Mouse (Mus musculus): Measurements from ENCODE around the gene St7. TPM values are rescaled to one million over a fixed set of nuclear protein-coding genes. Genes with fewer than 3 reads are reported as not detected.

Gene St7
- polyA plus RNA-seq, 1 experiment = 8.4 TPM

DNA sequence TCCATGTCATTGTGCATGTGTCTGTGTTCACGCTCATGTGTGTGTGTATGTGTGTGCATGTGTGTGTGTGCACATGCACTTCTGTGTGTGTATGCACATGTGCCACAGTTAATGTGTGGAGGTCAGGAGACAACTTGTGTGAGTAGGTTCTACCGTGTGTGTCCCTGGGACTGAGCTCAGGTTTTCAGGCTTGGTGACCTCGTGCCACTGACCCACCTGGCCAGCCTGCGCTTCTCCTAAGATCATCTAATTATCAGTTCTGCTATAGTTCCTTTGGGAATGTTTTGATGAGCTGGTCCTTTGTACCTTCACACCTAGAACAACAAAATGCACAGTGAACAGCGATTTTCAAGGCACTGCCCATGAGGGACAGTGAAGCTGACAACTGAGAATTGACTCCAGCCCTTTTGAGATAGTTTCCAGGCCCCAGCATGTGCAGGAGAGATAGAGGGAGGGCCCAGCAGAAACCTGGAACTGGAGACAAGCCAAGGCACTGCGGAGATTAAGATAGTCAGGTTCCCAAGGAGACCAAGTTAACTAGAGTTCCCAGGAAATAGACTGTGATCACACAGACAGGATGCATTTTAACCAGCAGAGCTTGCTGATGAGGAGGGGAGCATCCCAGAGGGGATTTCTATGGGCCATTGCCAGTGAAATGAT is 12.3 kb upstream of the St7 start:
- H3K79me2 ChIP-seq (ENCODE audit: control insufficient read depth, insufficient read depth) = no peaks in the 10 kb centered on the region
- H3K36me3 ChIP-seq (ENCODE audit: control insufficient read depth, insufficient read depth) = no peaks in the 10 kb centered on the region
- H3K79me3 ChIP-seq (ENCODE audit: low read depth) = no peaks in the 10 kb centered on the region
- no peak for TF ChIP-seq MAX (IDR thresholded peaks at IDR 0.05)
- H3ac ChIP-seq (ENCODE audit: control insufficient read depth, insufficient read length, low read depth) = no peak overlapping the region
- no peak overlapping the region for H3K4me3 ChIP-seq (ENCODE audit: insufficient read depth, poor library complexity, severe bottlenecking)
- H3K27me3 ChIP-seq (ENCODE audit: control insufficient read depth, insufficient read depth, insufficient read length) = no peaks in the 10 kb centered on the region

- H3K27me3 ChIP-seq (ENCODE audit: control insufficient read depth, insufficient read depth, insufficient read length) = no peaks in the 10 kb centered on the region
- no peaks in the 10 kb centered on the region for H3K36me3 ChIP-seq (ENCODE audit: control insufficient read depth, insufficient read depth)
- no peaks in the 10 kb centered on the region for H3K79me3 ChIP-seq (ENCODE audit: low read depth)
- no peaks in the 10 kb centered on the region for H3K79me2 ChIP-seq (ENCODE audit: control insufficient read depth, insufficient read depth)
- no peak overlapping the region for H3K4me3 ChIP-seq (ENCODE audit: insufficient read depth, poor library complexity, severe bottlenecking)
- TF ChIP-seq CTCF (IDR thresholded peaks at IDR 0.05; ENCODE audit: control insufficient read depth, insufficient read depth, insufficient read length) (no peak), MYOG (IDR thresholded peaks at IDR 0.05; ENCODE audit: control insufficient read depth, extremely low read depth, insufficient read length) (no peak), MAX (IDR thresholded peaks at IDR 0.05) (no peak), CEBPB (IDR thresholded peaks at IDR 0.05; ENCODE audit: low read depth) (no peak), USF1 (IDR thresholded peaks at IDR 0.05; ENCODE audit: low read depth) (no peak), MYOD1 (IDR thresholded peaks at IDR 0.05; ENCODE audit: control insufficient read depth, insufficient read length, low read depth) (no peak), FOSL1 (IDR thresholded peaks at IDR 0.05; ENCODE audit: insufficient read depth, low read length, poor library complexity, severe bottlenecking) (no peak)
- no peak overlapping the region for H3ac ChIP-seq (ENCODE audit: control insufficient read depth, insufficient read length, low read depth)
Measured at GRCm38 (mm10) chr6:17681810-17682209, 10.9 kb upstream of the St7 start.

- no peak for TF ChIP-seq FOSL1 (IDR thresholded peaks at IDR 0.05; ENCODE audit: insufficient read depth, low read length, poor library complexity, severe bottlenecking)
- TF ChIP-seq CTCF (IDR thresholded peaks at IDR 0.05; ENCODE audit: control insufficient read depth, insufficient read depth, insufficient read length) = no peak
- no peak for TF ChIP-seq MYOG (IDR thresholded peaks at IDR 0.05; ENCODE audit: control insufficient read depth, extremely low read depth, insufficient read length)
- no peak for TF ChIP-seq MYOD1 (IDR thresholded peaks at IDR 0.05; ENCODE audit: control insufficient read depth, insufficient read length, low read depth)
- no peak for TF ChIP-seq MAX (IDR thresholded peaks at IDR 0.05)
- TF ChIP-seq CEBPB (IDR thresholded peaks at IDR 0.05; ENCODE audit: low read depth) = no peak
- no peak for TF ChIP-seq USF1 (IDR thresholded peaks at IDR 0.05; ENCODE audit: low read depth)
- no peaks in the 10 kb centered on the region for H3K79me3 ChIP-seq (ENCODE audit: low read depth)
- no peaks in the 10 kb centered on the region for H3K27me3 ChIP-seq (ENCODE audit: control insufficient read depth, insufficient read depth, insufficient read length)
- no peaks in the 10 kb centered on the region for H3K79me2 ChIP-seq (ENCODE audit: control insufficient read depth, insufficient read depth)
- H3K4me3 ChIP-seq (ENCODE audit: insufficient read depth, poor library complexity, severe bottlenecking) = no peak overlapping the region
- H3ac ChIP-seq (ENCODE audit: control insufficient read depth, insufficient read length, low read depth) = no peak overlapping the region
- no peaks in the 10 kb centered on the region for H3K36me3 ChIP-seq (ENCODE audit: control insufficient read depth, insufficient read depth)
Measured at GRCm38 (mm10) chr6:17688676-17689075, 4.1 kb upstream of the St7 start.

GRCm38 (mm10) chr6:17693726-17694549 is 1.2 kb downstream of the St7 start:
- H3K36me3 ChIP-seq (ENCODE audit: control insufficient read depth, insufficient read depth) = peaks cover 6% of the 10 kb centered on the region
- H3K79me3 ChIP-seq (ENCODE audit: low read depth) = peaks cover 5% of the 10 kb centered on the region
- TF ChIP-seq CTCF (IDR thresholded peaks at IDR 0.05; ENCODE audit: control insufficient read depth, insufficient read depth, insufficient read length) (no peak), CEBPB (IDR thresholded peaks at IDR 0.05; ENCODE audit: low read depth) (peak; percentile 3), USF1 (IDR thresholded peaks at IDR 0.05; ENCODE audit: low read depth) (peak; percentile 71), MYOD1 (IDR thresholded peaks at IDR 0.05; ENCODE audit: control insufficient read depth, insufficient read length, low read depth) (no peak), MAX (IDR thresholded peaks at IDR 0.05) (peak; percentile 65), MYOG (IDR thresholded peaks at IDR 0.05; ENCODE audit: control insufficient read depth, extremely low read depth, insufficient read length) (no peak), FOSL1 (IDR thresholded peaks at IDR 0.05; ENCODE audit: insufficient read depth, low read length, poor library complexity, severe bottlenecking) (no peak)
- peak overlapping the region; percentile 50 for H3K4me3 ChIP-seq (ENCODE audit: insufficient read depth, poor library complexity, severe bottlenecking)
- H3K27me3 ChIP-seq (ENCODE audit: control insufficient read depth, insufficient read depth, insufficient read length) = no peaks in the 10 kb centered on the region
- H3ac ChIP-seq (ENCODE audit: control insufficient read depth, insufficient read length, low read depth) = peak overlapping the region; percentile 91
- H3K79me2 ChIP-seq (ENCODE audit: control insufficient read depth, insufficient read depth) = peaks cover 12% of the 10 kb centered on the region

GRCm38 (mm10) chr6:17694550-17694951 is 1.8 kb downstream of the St7 start:
- H3K79me2 ChIP-seq (ENCODE audit: control insufficient read depth, insufficient read depth) = peaks cover 13% of the 10 kb centered on the region
- peaks cover 6% of the 10 kb centered on the region for H3K36me3 ChIP-seq (ENCODE audit: control insufficient read depth, insufficient read depth)
- TF ChIP-seq MYOD1 (IDR thresholded peaks at IDR 0.05; ENCODE audit: control insufficient read depth, insufficient read length, low read depth) (no peak), MAX (IDR thresholded peaks at IDR 0.05) (peak; percentile 70), USF1 (IDR thresholded peaks at IDR 0.05; ENCODE audit: low read depth) (no peak), CEBPB (IDR thresholded peaks at IDR 0.05; ENCODE audit: low read depth) (no peak), CTCF (IDR thresholded peaks at IDR 0.05; ENCODE audit: control insufficient read depth, insufficient read depth, insufficient read length) (peak; percentile 75), FOSL1 (IDR thresholded peaks at IDR 0.05; ENCODE audit: insufficient read depth, low read length, poor library complexity, severe bottlenecking) (no peak), MYOG (IDR thresholded peaks at IDR 0.05; ENCODE audit: control insufficient read depth, extremely low read depth, insufficient read length) (no peak)
- peak overlapping the region; percentile 91 for H3ac ChIP-seq (ENCODE audit: control insufficient read depth, insufficient read length, low read depth)
- no peaks in the 10 kb centered on the region for H3K27me3 ChIP-seq (ENCODE audit: control insufficient read depth, insufficient read depth, insufficient read length)
- H3K4me3 ChIP-seq (ENCODE audit: insufficient read depth, poor library complexity, severe bottlenecking) = peak overlapping the region; percentile 50
- peaks cover 5% of the 10 kb centered on the region for H3K79me3 ChIP-seq (ENCODE audit: low read depth)
